Mouse (Mus musculus): ENCODE measurements around the gene Ndrg2.

- TF ChIP-seq CTCF (IDR thresholded peaks at IDR 0.05; ENCODE audit: extremely low read depth, insufficient read depth, low read length) (no peak), POLR2A (IDR thresholded peaks at IDR 0.05; ENCODE audit: extremely low read depth, insufficient read depth, low read length) (no peak)
Observed at GRCm38 (mm10) chr14:51893809-51894208, 20.1 kb downstream of the Ndrg2 start.
